Mouse (Mus musculus) left cerebral cortex, adult 6 months (tissue): ENCODE results near the gene Prss57. TPM values are rescaled to one million over a fixed set of nuclear protein-coding genes. Genes with fewer than 3 reads are reported as not detected.

ENCODE experiments used
- long read RNA-seq, 2 experiments: library from polyadenylated mRNA; unstranded; transcript quantifications; one replicate each; pipeline ENCODE4 v2.0.0; 2019 to 2020
- polyA plus RNA-seq: library from polyadenylated mRNA; unstranded; fragments of <200 nt; fragmentation: Nextera tagmentation; gene quantifications from 2 replicates; pipeline ENCODE4 v1.2.3, GENCODE M21; 2021

Gene Prss57
- polyA plus RNA-seq, result 1.1 and 2.3 TPM in 2 replicates
- long read RNA-seq, experiment 1, partial matches to known transcripts, result 0 of 3 reads
- long read RNA-seq, experiment 1, other reads (novel, unspliced or antisense), result 3 of 3 reads
- long read RNA-seq, experiment 2, partial matches to known transcripts, result 0 of 2 reads
- long read RNA-seq, experiment 2, other reads (novel, unspliced or antisense), result 2 of 2 reads

GRCm38 (mm10) chr10:79790861-79791260 is at the start of gene Prss57:
Gene Prss57, minus strand, starts transcription at chr10:79790961.

GRCm38 (mm10) chr10:79820782-79821181 is 30.0 kb upstream of the Prss57 start, which contains the start of gene Misp:
Gene Misp, plus strand, starts transcription at chr10:79820989.

GRCm38 (mm10) chr10:79793051-79793737 is 2.4 kb upstream of the Prss57 start, which contains the start of gene Palm:
Gene Palm, plus strand, starts transcription at chr10:79793572.

GRCm38 (mm10) chr10:79777103-79777531 is 13.6 kb downstream of the Prss57 start, which contains the start of gene Fstl3:
Gene Fstl3, plus strand, starts transcription at chr10:79777272.

GRCm38 (mm10) chr10:79766508-79767325 is 24.0 kb downstream of the Prss57 start, which contains the start of gene Rnf126:
Gene Rnf126, minus strand, starts transcription at chr10:79766952.

GRCm38 (mm10) chr10:79754856-79755516 is 35.8 kb downstream of the Prss57 start, which contains the start of gene Fgf22:
Gene Fgf22, plus strand, starts transcription at chr10:79755076.

GRCm38 (mm10) chr10:79745898-79746773 is 44.6 kb downstream of the Prss57 start, which contains the start of gene Polrmt:
Gene Polrmt, minus strand, starts transcription at chr10:79746581.

Other genes with a start within 250 kb of the Prss57 start
- 23.5 and 23.7 TPM in 2 replicates for gene Mier2, start 235.8 kb downstream of the Prss57 start, polyA plus RNA-seq
- gene Theg, start 203.6 kb downstream of the Prss57 start, polyA plus RNA-seq, result 1.4 and 2.3 TPM in 2 replicates
- gene C2cd4c, start 176.9 kb downstream of the Prss57 start, polyA plus RNA-seq, result 0.83 and 1.3 TPM in 2 replicates
- gene Shc2, start 153.0 kb downstream of the Prss57 start, polyA plus RNA-seq, result 2.0 and 14.5 TPM in 2 replicates
- gene Odf3l2, start 145.2 kb downstream of the Prss57 start, polyA plus RNA-seq, result 0.27 and 0.31 TPM in 2 replicates
- not detected in 2 replicates for gene Madcam1, start 126.4 kb downstream of the Prss57 start, polyA plus RNA-seq
- gene Tpgs1, start 121.6 kb downstream of the Prss57 start, polyA plus RNA-seq, result 153 and 198 TPM in 2 replicates
- gene Cdc34, start 108.8 kb downstream of the Prss57 start, polyA plus RNA-seq, result 20.2 and 34.0 TPM in 2 replicates
- 0.33 and 0.59 TPM in 2 replicates for gene Gzmm, start 101.9 kb downstream of the Prss57 start, polyA plus RNA-seq
- 1,192 and 1,209 TPM in 2 replicates for gene Bsg, start 86.5 kb downstream of the Prss57 start, polyA plus RNA-seq
- 2.8 and 11.0 TPM in 2 replicates for gene Hcn2, start 74.3 kb downstream of the Prss57 start, polyA plus RNA-seq
- 16.1 and 23.3 TPM in 2 replicates for gene Polrmt, start 44.4 kb downstream of the Prss57 start, polyA plus RNA-seq
- 5.9 and 7.2 TPM in 2 replicates for gene Fgf22, start 35.9 kb downstream of the Prss57 start, polyA plus RNA-seq
- 8.2 and 82.8 TPM in 2 replicates for gene Rnf126, start 24.0 kb downstream of the Prss57 start, polyA plus RNA-seq
- 1.2 and 1.8 TPM in 2 replicates for gene Fstl3, start 13.7 kb downstream of the Prss57 start, polyA plus RNA-seq
- gene Palm, start 2.6 kb upstream of the Prss57 start, polyA plus RNA-seq, result 53.6 and 165 TPM in 2 replicates
- gene Misp, start 30.0 kb upstream of the Prss57 start, polyA plus RNA-seq, result 0.13 and 0.25 TPM in 2 replicates
- 15.2 and 16.7 TPM in 2 replicates for gene Ptbp1, start 63.5 kb upstream of the Prss57 start, polyA plus RNA-seq
- 5.8 and 7.2 TPM in 2 replicates for gene Prtn3, start 83.5 kb upstream of the Prss57 start, polyA plus RNA-seq
- 33.9 and 47.5 TPM in 2 replicates for gene Plppr3, start 83.7 kb upstream of the Prss57 start, polyA plus RNA-seq
- not detected in 2 replicates for gene Elane, start 95.3 kb upstream of the Prss57 start, polyA plus RNA-seq
- not detected in 2 replicates for gene Cfd, start 99.9 kb upstream of the Prss57 start, polyA plus RNA-seq
- gene Med16, start 118.0 kb upstream of the Prss57 start, polyA plus RNA-seq, result 30.8 and 51.7 TPM in 2 replicates
- not detected in 2 replicates for gene Gm26602, start 119.9 kb upstream of the Prss57 start, polyA plus RNA-seq
- 4.6 and 5.7 TPM in 2 replicates for gene Kiss1r, start 126.0 kb upstream of the Prss57 start, polyA plus RNA-seq
- 220 and 307 TPM in 2 replicates for gene R3hdm4, start 130.2 kb upstream of the Prss57 start, polyA plus RNA-seq
- 1.3 and 1.9 TPM in 2 replicates for gene Arid3a, start 136.1 kb upstream of the Prss57 start, polyA plus RNA-seq
- 71.4 and 97.3 TPM in 2 replicates for gene Wdr18, start 169.2 kb upstream of the Prss57 start, polyA plus RNA-seq
- 0.11 and 0.25 TPM in 2 replicates for gene Grin3b, start 179.8 kb upstream of the Prss57 start, polyA plus RNA-seq
- 15.5 and 16.3 TPM in 2 replicates for gene Tmem259, start 193.4 kb upstream of the Prss57 start, polyA plus RNA-seq
- 9.0 and 11.4 TPM in 2 replicates for gene Cnn2, start 197.6 kb upstream of the Prss57 start, polyA plus RNA-seq
- 1.4 and 1.5 TPM in 2 replicates for gene Abca7, start 205.5 kb upstream of the Prss57 start, polyA plus RNA-seq
- 1.1 and 1.3 TPM in 2 replicates for gene Arhgap45, start 225.7 kb upstream of the Prss57 start, polyA plus RNA-seq
- gene Polr2e, start 248.8 kb upstream of the Prss57 start, polyA plus RNA-seq, result 196 and 262 TPM in 2 replicates